13 mouse cellular contexts compared by ENCODE assay signal in the genomic region with DNA sequence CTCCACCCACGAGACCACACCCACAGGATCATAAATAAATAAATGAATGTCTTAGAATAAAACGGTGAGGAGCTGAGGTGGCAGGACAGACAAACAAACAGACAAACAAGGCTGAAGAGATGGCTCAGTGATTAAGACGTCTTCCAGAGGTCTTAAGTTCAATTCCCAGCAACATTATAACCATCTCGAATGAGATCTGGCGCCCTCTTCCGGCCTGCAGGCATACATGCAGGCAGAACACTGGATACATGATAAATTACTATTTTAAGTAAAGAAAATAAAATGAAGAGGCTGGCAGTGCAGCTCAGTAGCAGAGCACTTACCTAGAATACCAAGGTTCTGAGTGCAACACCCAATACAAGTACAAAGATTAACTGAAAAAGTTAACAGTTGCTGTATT. TPM values are rescaled to one million over a fixed set of nuclear protein-coding genes. Genes with fewer than 3 reads are reported as not detected.
A peak's percentile ranks its signal among the peaks of the same experiment; 100 is the strongest.
DNase-seq lines count a peak whose midpoint lies in the region; TF ChIP-seq lines count a peak whose summit lies in the region.
"Had no signal": no experiment of that assay in that cellular context is flagged by ENCODE, and none has a peak within 500 bp of the region (broad histone marks: within the 10 kb centered on the region; RNA-seq: fewer than 3 reads in every experiment).

No protein-coding gene starts in this region.

- peak; percentile 60 for TF ChIP-seq CTCF in heart, adult 2 months (IDR thresholded peaks at IDR 0.05)
- no peak for TF ChIP-seq CTCF in thymus, adult 2 months (IDR thresholded peaks at IDR 0.05; ENCODE audit: borderline replicate concordance, control insufficient read depth, extremely low read depth, insufficient read depth, low read length, poor library complexity)
- peak; percentile 37; the same call in 1 of the 2 replicates for TF ChIP-seq CTCF in brain, embryonic 14.5 days (IDR thresholded peaks at IDR 0.05; ENCODE audit: borderline replicate concordance, extremely low read depth, insufficient read depth, insufficient read length)

- no peak overlapping the region for H3K9ac ChIP-seq in heart, adult 2 months (ENCODE audit: low read depth, low read length)
- H3K9ac ChIP-seq: forebrain, embryonic 13.5 days had no signal

- no peak for TF ChIP-seq EP300 in heart, adult 2 months (IDR thresholded peaks at IDR 0.05; ENCODE audit: insufficient read depth, low read depth, low read length)

- H3K36me3 ChIP-seq in heart, adult 2 months (ENCODE audit: control insufficient read depth, insufficient read depth, low read length): no peaks in the 10 kb centered on the region
- H3K36me3 ChIP-seq in thymus, adult 2 months (ENCODE audit: control insufficient read depth, insufficient read depth, low read length): no peaks in the 10 kb centered on the region
- H3K36me3 ChIP-seq in splenic B cell, adult 2 months (ENCODE audit: control insufficient read depth, insufficient read depth, low read length, poor library complexity, severe bottlenecking): no peaks in the 10 kb centered on the region

- WGBS in heart, adult 2 months: 66% methylated on average over 6 of the region's 6 CpGs
- WGBS in thymus, adult 2 months: 82% methylated on average over 6 of the region's 6 CpGs

- no peak for DNase-seq in heart, adult 2 months
- no peak for DNase-seq in heart, adult 9 months (ENCODE audit: low spot score in 2 of 2)
- DNase-seq in thymus, postnatal 0 days (ENCODE audit: low spot score): peak; percentile 42
- no peak for DNase-seq in thymus, adult 2 months
- DNase-seq in brain, embryonic 14.5 days (ENCODE audit: low read depth): peak; percentile 11
- DNase-seq in splenic B cell, adult 2 months (ENCODE audit: low read depth, low spot score): peak; percentile 52
- DNase-seq in layer of hippocampus, postnatal 36 days: no peak
- no peak for DNase-seq in ovary, postnatal 10 days (ENCODE audit: low spot score)
- DNase-seq: adrenal gland, postnatal 36 days; cerebellum, postnatal 36 days; heart, adult 18-20 months had no signal

- no peak overlapping the region for H3K4me3 ChIP-seq in heart, adult 2 months
- no peak overlapping the region for H3K4me3 ChIP-seq in thymus, adult 2 months (ENCODE audit: control insufficient read depth, insufficient read depth, low read length)
- H3K4me3 ChIP-seq: forebrain, embryonic 13.5 days had no signal

- H3K27me3 ChIP-seq in heart, adult 2 months (ENCODE audit: control insufficient read depth, insufficient read depth, low read length): no peaks in the 10 kb centered on the region
- H3K27me3 ChIP-seq in thymus, adult 2 months (ENCODE audit: control insufficient read depth, insufficient read depth, low read length): no peaks in the 10 kb centered on the region
- H3K27me3 ChIP-seq in splenic B cell, adult 2 months (ENCODE audit: control insufficient read depth, insufficient read depth, low read length, poor library complexity, severe bottlenecking): no peaks in the 10 kb centered on the region
- H3K27me3 ChIP-seq: forebrain, embryonic 13.5 days had no signal

- intact Hi-C loops in heart, adult 2 months (cut with DNase I): no loop called here

- TF ChIP-seq POLR2A in heart, adult 2 months (IDR thresholded peaks at IDR 0.05; ENCODE audit: insufficient read depth, low read depth, low read length): no peak
- TF ChIP-seq POLR2A in thymus, adult 2 months (IDR thresholded peaks at IDR 0.05; ENCODE audit: control insufficient read depth, extremely low read depth, insufficient read depth, low read length, poor library complexity): no peak
- TF ChIP-seq POLR2A in brain, embryonic 14.5 days (IDR thresholded peaks at IDR 0.05; ENCODE audit: borderline replicate concordance, extremely low read depth, insufficient read depth, insufficient read length, poor library complexity, severe bottlenecking): no peak

- peaks cover 6% of the 10 kb centered on the region for H3K4me1 ChIP-seq in heart, adult 2 months (ENCODE audit: control insufficient read depth, insufficient read depth, low read length)
- H3K4me1 ChIP-seq in thymus, adult 2 months (replicated peaks; ENCODE audit: control insufficient read depth, insufficient read depth, low read length): peaks cover 20% of the 10 kb centered on the region

- H3K27ac ChIP-seq in heart, adult 2 months: no peak overlapping the region
- no peak overlapping the region for H3K27ac ChIP-seq in thymus, adult 2 months (ENCODE audit: control insufficient read depth, insufficient read depth, low read length)
- H3K27ac ChIP-seq: forebrain, embryonic 13.5 days had no signal

- peaks cover 3% of the 10 kb centered on the region; the same call in 1 of the 2 replicates for H3K79me2 ChIP-seq in heart, adult 2 months (replicated peaks; ENCODE audit: control insufficient read depth, insufficient read depth, low read length)

RNA-seq across cellular contexts. Expression of a gene that starts 5.8 kb away (rescaled TPM):
- 10 to 100 TPM; 20.8 to 21.4 TPM for total RNA-seq in heart, adult 2 months (2021)
- polyA plus RNA-seq in heart, adult 2 months (2012; rRNA removed): 13.8 and 18.1 TPM in 2 replicates
- 2.5 and 2.6 TPM in 2 replicates for polyA plus RNA-seq in thymus, postnatal 0 days (2015; fragmentation: Nextera tagmentation; extraction: Ambion mirVana)
- 28.2 and 34.8 TPM in 2 replicates for polyA plus RNA-seq in thymus, adult 2 months (2012; rRNA removed)
- polyA plus RNA-seq in brain, embryonic 14.5 days (2012; rRNA removed): 68.5 and 92.5 TPM in 2 replicates
- 100 to 1,000 TPM; 109 to 112 TPM for total RNA-seq in layer of hippocampus, postnatal 36 days (2021)

RNA-seq across cellular contexts. Expression of a gene that starts 27.7 kb away (rescaled TPM):
- 1 to 10 TPM; 7.6 to 7.9 TPM for total RNA-seq in heart, adult 2 months (2021)
- 6.0 and 8.7 TPM in 2 replicates for polyA plus RNA-seq in heart, adult 2 months (2012; rRNA removed)
- polyA plus RNA-seq in thymus, postnatal 0 days (2015; fragmentation: Nextera tagmentation; extraction: Ambion mirVana): 17.7 and 18.5 TPM in 2 replicates
- 14.9 and 16.6 TPM in 2 replicates for polyA plus RNA-seq in thymus, adult 2 months (2012; rRNA removed)
- 19.7 and 21.2 TPM in 2 replicates for polyA plus RNA-seq in brain, embryonic 14.5 days (2012; rRNA removed)
- total RNA-seq in layer of hippocampus, postnatal 36 days (2021): 10 to 100 TPM; 19.5 to 19.8 TPM

RNA-seq across cellular contexts. Expression of a gene that starts 35.5 kb away (rescaled TPM):
- total RNA-seq in heart, adult 2 months (2021): 100 to 1,000 TPM; 135 to 139 TPM
- polyA plus RNA-seq in heart, adult 2 months (2012; rRNA removed): 273 and 314 TPM in 2 replicates
- polyA plus RNA-seq in thymus, postnatal 0 days (2015; fragmentation: Nextera tagmentation; extraction: Ambion mirVana): 711 and 747 TPM in 2 replicates
- 421 and 477 TPM in 2 replicates for polyA plus RNA-seq in thymus, adult 2 months (2012; rRNA removed)
- polyA plus RNA-seq in brain, embryonic 14.5 days (2012; rRNA removed): 356 and 525 TPM in 2 replicates
- total RNA-seq in layer of hippocampus, postnatal 36 days (2021): 100 to 1,000 TPM; 125 to 129 TPM

RNA-seq across cellular contexts. Expression of a gene that starts 37.0 kb away (rescaled TPM):
- total RNA-seq in heart, adult 2 months (2021): not detected
- polyA plus RNA-seq in heart, adult 2 months (2012; rRNA removed): 0.20 TPM in 1 of 2 replicates, not detected in the other
- polyA plus RNA-seq in thymus, postnatal 0 days (2015; fragmentation: Nextera tagmentation; extraction: Ambion mirVana): 0.44 TPM in 1 of 2 replicates, not detected in the other
- 0.38 and 0.50 TPM in 2 replicates for polyA plus RNA-seq in thymus, adult 2 months (2012; rRNA removed)
- 0.46 and 0.69 TPM in 2 replicates for polyA plus RNA-seq in brain, embryonic 14.5 days (2012; rRNA removed)
- total RNA-seq in layer of hippocampus, postnatal 36 days (2021): 1 to 10 TPM in 1 of 2 experiments, under 1 TPM in 1; 0.60 to 1.3 TPM
- total RNA-seq: adrenal gland, postnatal 36 days; heart, adult 18-20 months had no signal
- polyA plus RNA-seq: liver, embryonic 16.5 days had no signal

RNA-seq across cellular contexts. Expression of a gene that starts 38.4 kb away (rescaled TPM):
- total RNA-seq in heart, adult 2 months (2021): 1 to 10 TPM; 4.1 to 5.6 TPM
- 9.5 and 17.8 TPM in 2 replicates for polyA plus RNA-seq in heart, adult 2 months (2012; rRNA removed)
- polyA plus RNA-seq in thymus, postnatal 0 days (2015; fragmentation: Nextera tagmentation; extraction: Ambion mirVana): 4.8 and 5.4 TPM in 2 replicates
- 22.6 and 28.2 TPM in 2 replicates for polyA plus RNA-seq in thymus, adult 2 months (2012; rRNA removed)
- 175 and 188 TPM in 2 replicates for polyA plus RNA-seq in brain, embryonic 14.5 days (2012; rRNA removed)
- 10 to 100 TPM; 23.5 to 30.6 TPM for total RNA-seq in layer of hippocampus, postnatal 36 days (2021)

Comparison
In these comparisons a context has a peak if more than half of its experiments do, and no peak if none do; other contexts are left out.
1. DNase-seq: peak in thymus, postnatal 0 days (single experiment), brain, embryonic 14.5 days (single experiment) and splenic B cell, adult 2 months (single experiment); none in heart, adult 2 months (0 of 2), heart, adult 9 months (0 of 2), thymus, adult 2 months (single experiment), layer of hippocampus, postnatal 36 days (0 of 2) and ovary, postnatal 10 days (single experiment).